Comparison of ENCODE assay signal across 1 mouse cellular context in genomic region chr4:129555862-129556531, GRCm38 (mm10).
TF ChIP-seq lines count a peak whose summit lies in the region.

No protein-coding gene starts in this region.

TF ChIP-seq in CH12.LX, 34 proteins besides CTCF, POLR2A, EP300 and RAD21:
- 0 out of 2 replicates have a peak, but pooled peaks have one; percentile 7 for TF ChIP-seq NRF1 (IDR thresholded peaks at IDR 0.05; ENCODE audit: low read depth, low read length)
- no peak for TF ChIP-seq NELFE (IDR thresholded peaks at IDR 0.05; ENCODE audit: low read depth, low read length)
